Mouse (Mus musculus) liver, postnatal 0 days (tissue): ENCODE results near the gene Wwox.

Source experiments
- CTCF ChIP-seq: sonication (generic); IDR thresholded peaks from 2 replicates; pipeline ENCODE4 v1.5.1; 2016; ENCODE audit warnings: antibody characterized with exemption, low read depth
- EP300 ChIP-seq: IDR thresholded peaks from 2 replicates; pipeline ENCODE4 v1.6.1; 2016; ENCODE audit warnings: antibody characterized with exemption, low read depth, mild to moderate bottlenecking

DNA sequence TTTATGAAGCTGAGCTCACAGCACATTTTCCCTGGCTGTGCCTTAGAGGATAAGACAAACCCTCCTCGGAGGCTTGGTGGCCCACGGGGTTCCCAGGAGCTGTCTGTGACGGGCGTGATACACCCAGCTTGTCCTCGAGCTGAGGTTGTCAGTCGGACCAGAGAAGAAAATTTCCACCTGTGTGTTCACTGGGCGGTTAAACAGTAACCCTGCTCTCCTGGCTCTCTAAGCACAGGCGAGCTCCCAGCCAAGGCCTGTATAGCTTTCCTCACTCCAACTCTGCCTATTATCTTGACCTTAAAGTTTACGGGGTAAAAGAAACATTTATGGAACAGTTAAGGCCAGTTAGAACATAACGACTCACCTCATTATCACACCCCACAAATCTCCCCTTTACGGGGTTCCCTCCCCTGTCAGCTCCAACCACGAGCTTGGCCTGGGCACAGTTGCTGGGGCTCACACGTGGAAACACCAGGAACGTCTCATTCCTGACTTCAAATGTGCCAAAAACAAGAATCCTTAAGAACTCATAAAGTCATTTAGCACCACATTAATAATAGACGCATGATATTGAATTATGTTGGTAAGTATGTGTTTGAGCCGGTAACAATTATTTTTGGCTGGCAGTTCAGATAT lies 129.2 kb downstream of the Wwox start:
- no peak for TF ChIP-seq CTCF
- TF ChIP-seq EP300, result no peak
